Mouse (Mus musculus) gastrocnemius, postnatal 10 days (tissue): Measurements from ENCODE around the gene Zfp784. TPM values are rescaled to one million over a fixed set of nuclear protein-coding genes. Genes with fewer than 3 reads are reported as not detected.
"Not testable (repeated sequence)": the region's sequence is repeated elsewhere in the genome, so short reads cannot be mapped to it uniquely, and the experiment has no call there.

Experiments used
- DNase-seq: peaks from one replicate; pipeline ENCODE4 v3.0.0; 2021; ENCODE audit warnings: mixed read lengths
- long read RNA-seq, 2 experiments: library from polyadenylated mRNA; stranded (forward); transcript quantifications; one replicate each; pipeline ENCODE4 v2.0.0; 2021
- total RNA-seq, 2 experiments: library from RNA; stranded (reverse); gene quantifications; 2 replicates each; pipeline ENCODE4 v1.2.3; 2021

Gene Zfp784
- total RNA-seq, result 1 to 10 TPM; 4.9 to 6.0 TPM
- long read RNA-seq, experiment 1, partial matches to known transcripts, result 1 of 4 reads
- long read RNA-seq, experiment 1, other reads (novel, unspliced or antisense), result 0 of 4 reads
- long read RNA-seq, experiment 2, transcript Zfp784-201 (2 exons, 2,153 nt), result major isoform, 12 of 12 reads
- long read RNA-seq, experiment 2, partial matches to known transcripts, result 0 of 12 reads
- long read RNA-seq, experiment 2, other reads (novel, unspliced or antisense), result 0 of 12 reads

DNA sequence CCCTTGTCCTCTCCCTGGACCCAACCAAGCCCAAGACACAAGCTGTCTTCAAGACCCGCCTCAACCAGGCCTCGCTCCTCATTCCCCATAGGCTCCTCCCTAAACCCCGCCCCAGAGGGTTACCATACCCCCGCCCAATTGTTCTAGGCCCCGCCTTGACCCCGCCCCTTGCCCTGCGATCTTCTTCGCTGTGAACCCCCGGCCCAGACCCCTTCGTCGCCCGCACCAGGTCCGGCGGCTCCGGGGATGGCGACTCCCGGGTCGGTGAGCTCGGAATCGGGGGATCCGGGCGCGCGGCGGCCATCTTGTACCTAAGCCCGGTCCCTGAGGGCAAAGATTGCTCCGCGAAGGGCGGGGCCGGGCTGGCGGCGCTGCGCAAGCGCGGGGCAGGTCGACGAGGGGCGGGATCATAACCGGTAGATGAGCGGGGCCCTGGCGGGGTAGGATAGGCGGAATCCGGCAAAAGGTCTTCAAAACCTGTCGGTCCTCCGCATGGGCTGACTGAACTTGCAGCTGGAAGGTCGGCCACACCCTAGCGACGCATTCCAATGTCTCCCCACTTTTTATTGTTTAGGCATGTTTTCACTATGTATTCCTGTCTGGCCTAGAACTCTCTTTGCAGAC, at the start of gene Zfp784:
Gene Zfp784 (minus strand): TSS at position 338 of the 624 bp plus-strand sequence.
- DNase-seq, result peak; percentile 94

GRCm38 (mm10) chr7:5087886-5088285, 49.6 kb upstream of the Zfp784 start:
- DNase-seq, result no peak

- DNase-seq, result no peak
Measured at GRCm38 (mm10) chr7:5086921-5087440, 48.7 kb upstream of the Zfp784 start.

DNA sequence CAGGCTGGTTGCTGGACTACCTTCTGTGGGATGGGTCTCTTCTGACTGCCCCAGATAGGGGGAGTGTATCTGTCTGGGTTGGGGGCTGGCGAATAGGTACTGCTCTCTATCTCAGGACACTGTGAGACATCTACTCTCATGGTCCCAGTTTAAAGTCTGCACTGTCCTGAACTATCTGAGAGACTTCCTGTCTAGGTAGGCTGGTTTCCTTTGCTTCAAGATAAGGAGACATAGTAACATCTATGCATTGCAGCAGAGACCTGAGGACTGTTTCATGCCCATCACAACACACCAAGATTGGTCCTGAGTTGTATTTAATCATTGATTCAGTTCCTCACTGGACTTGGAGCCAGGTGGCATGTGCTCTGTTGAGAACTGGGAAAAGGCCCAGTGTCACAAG, 47.3 kb upstream of the Zfp784 start:
- DNase-seq, result no peak

- no peak for DNase-seq
Measured at GRCm38 (mm10) chr7:5083325-5084105, 45.3 kb upstream of the Zfp784 start.

DNA sequence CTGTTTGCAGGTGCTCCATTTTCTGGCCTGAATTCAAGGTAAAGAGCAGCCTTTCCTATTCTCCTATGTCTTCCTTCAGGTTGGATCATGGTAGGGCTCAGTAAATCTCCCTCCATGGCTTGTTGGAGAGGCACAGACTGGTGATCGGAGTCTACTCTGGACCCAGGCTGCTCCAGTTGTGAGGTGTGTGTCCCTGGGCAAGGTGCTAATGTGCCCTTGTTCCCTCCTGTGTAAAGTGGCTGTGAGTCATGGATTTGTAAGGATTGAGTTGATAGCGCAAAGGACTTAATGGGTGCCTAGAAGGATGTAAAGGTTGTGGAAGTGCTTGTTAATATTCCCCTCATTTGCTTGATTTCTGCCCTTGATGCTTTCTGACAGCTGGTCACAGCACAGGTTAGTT, 43.7 kb upstream of the Zfp784 start:
- no peak for DNase-seq

DNA sequence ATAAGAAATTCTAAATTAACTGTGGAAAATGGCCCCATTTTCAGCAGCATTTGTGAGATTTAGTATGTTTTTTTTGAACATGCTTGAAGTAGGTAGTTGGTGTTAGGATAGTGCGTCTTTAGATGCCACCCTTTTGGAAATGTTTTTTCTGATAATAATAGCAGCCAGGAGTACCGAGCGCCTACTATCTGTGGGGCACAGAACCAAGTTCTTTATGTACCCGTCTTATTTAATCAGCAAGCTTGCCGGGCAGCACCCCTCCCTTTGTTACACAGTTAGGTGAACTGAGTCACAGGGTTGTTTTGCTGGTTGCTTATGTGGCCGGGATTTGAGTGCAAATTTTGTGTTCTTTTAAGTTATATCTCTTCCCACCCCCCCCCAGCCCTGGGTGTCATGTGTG, 43.0 kb upstream of the Zfp784 start:
- no peak for DNase-seq

DNA sequence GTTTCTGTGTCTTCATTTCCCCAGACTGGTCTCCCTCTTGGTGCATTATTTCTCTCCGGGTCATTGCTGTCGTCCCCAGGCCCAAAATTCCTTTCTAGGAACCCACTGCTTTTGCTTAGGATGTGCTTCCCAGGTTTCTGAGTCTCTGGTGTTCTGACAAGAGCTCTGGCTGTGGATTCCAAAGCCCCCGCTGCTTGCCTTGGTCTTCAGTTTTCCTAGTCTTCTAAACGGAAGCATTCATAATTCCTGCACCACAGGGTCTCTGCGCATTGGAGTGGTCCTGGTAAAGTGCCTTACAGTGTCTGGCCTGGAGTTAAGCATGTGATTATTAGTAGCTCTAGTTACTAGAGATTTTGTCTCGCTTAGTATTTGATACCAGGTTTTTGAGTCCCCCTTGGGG, 42.6 kb upstream of the Zfp784 start:
- DNase-seq, result no peak

DNA sequence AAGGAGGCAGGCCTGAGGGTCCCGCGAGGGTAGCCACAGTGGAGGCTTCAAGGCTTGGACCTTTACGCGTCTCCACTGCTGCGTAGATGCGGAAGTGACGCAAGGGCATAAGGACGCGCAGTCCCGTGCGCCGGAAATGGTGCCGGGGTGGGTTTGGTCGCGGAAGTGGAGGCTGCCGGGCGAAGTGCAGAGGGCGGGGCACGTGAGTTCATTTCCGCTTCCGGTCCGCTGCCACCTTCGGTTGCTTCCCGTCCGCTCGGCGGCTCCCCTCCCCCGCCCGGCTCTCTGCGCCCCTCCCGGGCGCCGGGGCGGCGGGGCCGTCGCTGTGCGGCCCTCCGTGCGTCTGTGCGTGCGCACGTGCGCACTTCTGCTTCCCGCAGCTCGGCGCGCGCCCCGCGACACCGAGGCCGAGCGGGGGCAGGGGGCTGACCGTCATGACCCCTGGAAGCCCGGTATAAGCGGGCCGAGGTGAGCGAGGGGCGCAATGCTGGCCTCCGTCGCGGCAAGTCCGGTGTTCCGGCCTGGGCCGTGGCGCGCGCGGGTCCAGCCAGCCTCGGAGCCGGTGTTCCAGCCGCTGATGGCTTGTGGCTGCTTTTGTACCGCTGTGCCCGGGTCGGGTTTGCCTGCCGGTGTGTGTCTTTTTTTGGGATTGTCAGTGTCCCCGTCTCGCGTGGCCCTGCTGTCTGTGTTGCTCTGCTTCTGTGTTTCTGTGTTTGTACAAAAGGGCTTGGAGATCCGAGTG, 41.9 kb upstream of the Zfp784 start, which contains the start of gene Epn1:
Gene Epn1 (plus strand): TSS at position 226 of the 742 bp plus-strand sequence.
- peak; percentile 96 for DNase-seq

GRCm38 (mm10) chr7:5079365-5080009, 41.2 kb upstream of the Zfp784 start:
- DNase-seq, result not testable (repeated sequence)

DNA sequence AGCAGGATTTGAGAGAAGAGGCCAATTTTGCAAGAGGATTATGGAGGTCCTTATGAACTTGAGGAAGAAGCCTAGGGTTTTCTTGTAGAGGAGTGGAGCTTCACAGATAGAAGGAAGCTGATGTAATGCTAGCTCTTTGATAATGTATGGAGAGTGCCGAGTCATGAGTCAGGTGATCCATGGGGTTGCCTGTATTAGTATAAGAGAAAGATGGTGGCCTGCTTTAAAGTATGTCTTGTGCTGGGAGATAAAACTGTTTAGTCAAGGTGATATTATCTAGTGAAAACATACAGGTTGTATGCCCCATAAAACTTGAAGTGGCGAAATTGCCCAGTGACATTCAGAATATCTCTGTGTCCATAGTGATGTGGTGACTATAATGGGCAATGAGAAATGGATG, 38.7 kb upstream of the Zfp784 start:
- no peak for DNase-seq

DNA sequence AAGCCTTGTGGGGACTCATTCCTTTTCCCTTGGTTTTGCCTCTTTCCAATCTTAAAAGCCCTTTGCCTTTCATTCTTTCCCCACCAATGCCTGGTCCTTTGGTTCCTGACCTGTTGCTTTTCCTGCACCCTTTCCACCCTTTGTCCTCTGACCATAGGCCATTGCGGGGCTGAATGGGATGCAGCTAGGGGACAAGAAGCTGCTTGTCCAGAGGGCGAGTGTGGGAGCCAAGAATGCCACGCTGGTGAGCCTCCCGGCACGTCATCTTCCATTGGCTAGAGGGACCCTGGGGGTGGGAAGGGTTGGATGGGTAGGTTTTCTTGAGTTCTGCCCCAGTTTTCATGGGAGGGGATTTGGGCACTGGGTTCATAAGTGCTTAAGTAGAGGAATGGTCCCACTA, 36.7 kb upstream of the Zfp784 start:
- no peak for DNase-seq

- no peak for DNase-seq
Measured at GRCm38 (mm10) chr7:5073586-5073985, 35.3 kb upstream of the Zfp784 start.

DNA sequence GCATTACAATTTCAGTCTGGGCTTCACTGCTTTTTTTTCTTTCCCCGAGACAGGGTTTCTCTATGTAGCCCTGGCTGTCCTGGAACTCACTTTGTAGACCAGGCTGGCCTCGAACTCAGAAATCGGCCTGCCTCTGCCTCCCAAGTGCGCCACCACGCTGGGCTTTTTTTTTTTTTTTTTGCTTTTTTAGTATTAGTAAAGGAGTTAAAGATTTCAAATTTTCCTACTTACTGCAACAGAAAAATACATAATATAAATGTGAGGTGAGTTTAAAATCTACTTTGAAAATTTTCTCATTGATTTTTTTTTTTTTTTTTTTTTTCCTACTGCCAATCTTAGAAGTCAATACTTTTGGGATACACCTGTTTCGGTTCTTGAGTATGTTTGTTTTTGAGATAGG, 26.6 kb upstream of the Zfp784 start:
- DNase-seq, result no peak

DNA sequence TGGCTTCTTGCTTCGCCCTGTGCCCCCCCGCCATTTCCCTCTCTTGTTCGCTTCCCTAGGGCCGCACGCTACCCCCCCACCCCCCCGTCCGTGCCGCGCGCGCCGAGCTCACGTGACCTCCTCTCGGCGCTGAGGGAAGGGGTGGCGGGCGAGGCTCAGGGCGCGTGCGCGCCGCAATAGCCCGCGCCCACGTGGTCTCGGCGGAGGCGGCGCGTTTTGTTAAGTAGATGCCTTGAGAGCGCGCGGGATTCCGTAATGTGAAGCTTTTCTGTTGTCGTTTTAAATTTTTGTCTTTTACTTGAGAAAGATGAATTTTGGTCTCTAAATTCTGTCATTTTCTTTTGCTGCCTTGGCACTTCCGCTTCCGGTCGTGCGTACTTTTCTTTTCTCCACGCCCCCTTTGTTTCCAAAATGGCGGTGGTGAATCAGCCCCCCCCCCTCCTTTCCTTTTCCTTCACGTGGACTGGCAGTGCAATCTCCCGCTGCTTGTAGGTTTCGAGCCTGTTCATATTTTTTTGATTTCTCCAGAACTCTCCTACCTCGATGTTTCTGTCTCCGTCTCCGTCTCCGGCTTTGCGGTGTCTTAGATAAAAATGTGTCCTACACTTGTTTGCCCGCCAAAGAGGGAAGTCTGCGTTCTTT, 24.2 kb upstream of the Zfp784 start:
- DNase-seq, result no peak

- DNase-seq, result peak; percentile 98
Measured at GRCm38 (mm10) chr7:5061774-5062359, 23.6 kb upstream of the Zfp784 start, which contains the start of gene U2af2. Gene U2af2, plus strand, starts transcription at chr7:5062143.

GRCm38 (mm10) chr7:5060944-5061773, 22.9 kb upstream of the Zfp784 start:
- DNase-seq, result peak; percentile 99

DNA sequence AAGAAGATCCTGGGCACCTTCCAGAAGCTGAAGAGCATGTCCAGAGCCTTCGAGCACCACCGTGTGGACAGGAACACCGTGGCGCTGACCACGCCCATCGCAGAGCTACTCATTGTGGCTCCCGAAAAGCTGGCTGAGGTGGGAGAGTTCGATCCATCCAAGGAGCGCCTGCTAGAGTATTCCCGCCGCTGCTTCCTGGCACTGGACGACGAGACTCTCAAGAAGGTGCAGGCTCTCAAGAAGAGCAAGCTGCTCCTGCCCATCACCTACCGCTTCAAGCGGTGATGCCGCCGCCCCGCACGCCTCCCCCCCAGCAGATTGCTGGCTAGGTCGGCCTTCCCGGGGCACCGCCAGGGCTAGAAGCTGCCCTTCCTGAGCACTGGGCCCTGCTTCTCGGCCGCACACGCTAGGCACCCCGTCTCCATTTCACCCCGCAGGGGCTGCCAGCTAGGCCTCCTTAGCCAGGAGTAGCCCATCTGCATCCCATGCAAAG, 22.0 kb upstream of the Zfp784 start:
- DNase-seq, result peak; percentile 75

GRCm38 (mm10) chr7:5059421-5059820, 21.2 kb upstream of the Zfp784 start:
- DNase-seq, result no peak

- DNase-seq, result no peak
Measured at GRCm38 (mm10) chr7:5058631-5059030, 20.4 kb upstream of the Zfp784 start.
